Mouse (Mus musculus): ENCODE results near the gene Dhx16. TPM values are rescaled to one million over a fixed set of nuclear protein-coding genes. Genes with fewer than 3 reads are reported as not detected.

Gene Dhx16
- total and polyA plus RNA-seq, 2 experiments = 18.5 to 52.2 TPM

GRCm38 (mm10) chr17:35919060-35919715 lies 39.6 kb downstream of the Dhx16 start:
- peak overlapping the region; percentile 49 for H3K27ac ChIP-seq (replicated peaks; ENCODE audit: insufficient read depth, low read depth, low read length)
- peak; percentile 91 for DNase-seq (ENCODE audit: extremely low read depth, low read depth, low spot score)
- peaks cover 17% of the 10 kb centered on the region for H3K4me1 ChIP-seq (ENCODE audit: control insufficient read depth, insufficient read depth, low read length)
- peaks cover 7% of the 10 kb centered on the region for H3K79me2 ChIP-seq (ENCODE audit: control insufficient read depth, insufficient read depth, low read length)
- H3K36me3 ChIP-seq (ENCODE audit: control insufficient read depth, insufficient read depth, low read length) = peaks cover 24% of the 10 kb centered on the region
- 3% methylated on average over 7 of the region's 7 CpGs for WGBS
- no peaks in the 10 kb centered on the region for H3K27me3 ChIP-seq (ENCODE audit: control insufficient read depth, insufficient read depth, low read length)
- peak overlapping the region; percentile 69 for H3K9ac ChIP-seq (ENCODE audit: low read depth, low read length)
- peak overlapping the region; percentile 18 for H3K4me3 ChIP-seq (ENCODE audit: insufficient read depth, low read depth, low read length)
- TF ChIP-seq POLR2A (IDR thresholded peaks at IDR 0.05; ENCODE audit: extremely low read depth, insufficient read depth, low read length) (peak; percentile 37; the same call in 1 of the 2 replicates), CTCF (IDR thresholded peaks at IDR 0.05; ENCODE audit: low read depth, low read length) (0 out of 2 replicates have a peak, but pooled peaks have one; percentile 0)

GRCm38 (mm10) chr17:35919864-35920301 lies 40.3 kb downstream of the Dhx16 start:
- Histone ChIP-seq H3K9ac (ENCODE audit: low read depth, low read length) (0 out of 2 replicates have a peak overlapping the region, but pooled peaks have one; percentile 47), H3K4me1 (ENCODE audit: control insufficient read depth, insufficient read depth, low read length) (peaks cover 17% of the 10 kb centered on the region), H3K79me2 (ENCODE audit: control insufficient read depth, insufficient read depth, low read length) (peaks cover under 1% of the 10 kb centered on the region; the same call in 1 of the 2 replicates), H3K36me3 (ENCODE audit: control insufficient read depth, insufficient read depth, low read length) (peaks cover 30% of the 10 kb centered on the region), H3K27ac (replicated peaks; ENCODE audit: insufficient read depth, low read depth, low read length) (peak overlapping the region; percentile 30; the same call in 1 of the 2 replicates), H3K4me3 (ENCODE audit: insufficient read depth, low read depth, low read length) (no peak overlapping the region; the same call in 1 of the 2 replicates), H3K27me3 (ENCODE audit: control insufficient read depth, insufficient read depth, low read length) (no peaks in the 10 kb centered on the region)
- 31% methylated on average over 6 of the region's 6 CpGs for WGBS
- TF ChIP-seq POLR2A (IDR thresholded peaks at IDR 0.05; ENCODE audit: extremely low read depth, insufficient read depth, low read length) (0 out of 2 replicates have a peak, but pooled peaks have one; percentile 10), CTCF (IDR thresholded peaks at IDR 0.05; ENCODE audit: low read depth, low read length) (no peak)
- no peak for DNase-seq (ENCODE audit: extremely low read depth, low read depth, low spot score)

GRCm38 (mm10) chr17:35920384-35920783 lies 40.8 kb downstream of the Dhx16 start:
- WGBS = 67% methylated on average over 1 of the region's 1 CpGs
- no peak for TF ChIP-seq CTCF (IDR thresholded peaks at IDR 0.05; ENCODE audit: low read depth, low read length)
- TF ChIP-seq POLR2A (IDR thresholded peaks at IDR 0.05; ENCODE audit: extremely low read depth, insufficient read depth, low read length) = no peak
- H3K79me2 ChIP-seq (ENCODE audit: control insufficient read depth, insufficient read depth, low read length) = no peaks in the 10 kb centered on the region; the same call in 1 of the 2 replicates
- DNase-seq (ENCODE audit: extremely low read depth, low read depth, low spot score) = peak; percentile 43
- peaks cover 35% of the 10 kb centered on the region for H3K36me3 ChIP-seq (ENCODE audit: control insufficient read depth, insufficient read depth, low read length)
- H3K4me1 ChIP-seq (ENCODE audit: control insufficient read depth, insufficient read depth, low read length) = peaks cover 17% of the 10 kb centered on the region
- H3K9ac ChIP-seq (ENCODE audit: low read depth, low read length) = no peak overlapping the region
- H3K27ac ChIP-seq (replicated peaks; ENCODE audit: insufficient read depth, low read depth, low read length) = no peak overlapping the region; the same call in 1 of the 2 replicates
- H3K4me3 ChIP-seq (ENCODE audit: insufficient read depth, low read depth, low read length) = no peak overlapping the region
- H3K27me3 ChIP-seq (ENCODE audit: control insufficient read depth, insufficient read depth, low read length) = no peaks in the 10 kb centered on the region

GRCm38 (mm10) chr17:35920862-35921562 lies 41.4 kb downstream of the Dhx16 start:
- WGBS = 65% methylated on average over 5 of the region's 5 CpGs
- Histone ChIP-seq H3K4me1 (ENCODE audit: control insufficient read depth, insufficient read depth, low read length) (peaks cover 17% of the 10 kb centered on the region), H3K27ac (replicated peaks; ENCODE audit: insufficient read depth, low read depth, low read length) (peak overlapping the region; percentile 24; the same call in 1 of the 2 replicates), H3K27me3 (ENCODE audit: control insufficient read depth, insufficient read depth, low read length) (no peaks in the 10 kb centered on the region), H3K9ac (ENCODE audit: low read depth, low read length) (no peak overlapping the region), H3K36me3 (ENCODE audit: control insufficient read depth, insufficient read depth, low read length) (peaks cover 40% of the 10 kb centered on the region), H3K4me3 (ENCODE audit: insufficient read depth, low read depth, low read length) (no peak overlapping the region), H3K79me2 (ENCODE audit: control insufficient read depth, insufficient read depth, low read length) (no peaks in the 10 kb centered on the region; the same call in 1 of the 2 replicates)
- peak; percentile 65 for DNase-seq (ENCODE audit: extremely low read depth, low read depth, low spot score)
- TF ChIP-seq POLR2A (IDR thresholded peaks at IDR 0.05; ENCODE audit: extremely low read depth, insufficient read depth, low read length) = no peak
- TF ChIP-seq CTCF (IDR thresholded peaks at IDR 0.05; ENCODE audit: low read depth, low read length) = peak; percentile 34

- H3K36me3 ChIP-seq (ENCODE audit: control insufficient read depth, insufficient read depth, low read length) = peaks cover 47% of the 10 kb centered on the region
Measured at GRCm38 (mm10) chr17:35921710-35922109, 42.1 kb downstream of the Dhx16 start.

More at GRCm38 (mm10) chr17:35921710-35922109, 42.1 kb downstream of the Dhx16 start:
- TF ChIP-seq CTCF (IDR thresholded peaks at IDR 0.05; ENCODE audit: low read depth, low read length) = no peak
- TF ChIP-seq POLR2A (IDR thresholded peaks at IDR 0.05; ENCODE audit: extremely low read depth, insufficient read depth, low read length) = no peak
- H3K27ac ChIP-seq (replicated peaks; ENCODE audit: insufficient read depth, low read depth, low read length) = no peak overlapping the region
- no peaks in the 10 kb centered on the region for H3K27me3 ChIP-seq (ENCODE audit: control insufficient read depth, insufficient read depth, low read length)
- H3K9ac ChIP-seq (ENCODE audit: low read depth, low read length) = no peak overlapping the region
- no peak for DNase-seq (ENCODE audit: extremely low read depth, low read depth, low spot score)
- H3K79me2 ChIP-seq (ENCODE audit: control insufficient read depth, insufficient read depth, low read length) = no peaks in the 10 kb centered on the region; the same call in 1 of the 2 replicates
- H3K4me3 ChIP-seq (ENCODE audit: insufficient read depth, low read depth, low read length) = no peak overlapping the region
- 32% methylated on average over 4 of the region's 4 CpGs for WGBS
- peaks cover 17% of the 10 kb centered on the region for H3K4me1 ChIP-seq (ENCODE audit: control insufficient read depth, insufficient read depth, low read length)

Data from liver, adult 2 months (tissue).